Mouse (Mus musculus) limb, embryonic 12.5 days (tissue): ENCODE data around the gene Rbp1. TPM values are rescaled to one million over a fixed set of nuclear protein-coding genes. Genes with fewer than 3 reads are reported as not detected.

Experiments used
- ATAC-seq: fragments of 200-750 bp; cut with Nextera tagmentation; 2 replicates; pipeline ENCODE4 v1.8.0; 2017; ENCODE audit warnings: low read depth, moderate TSS enrichment; ENCODE audit not compliant: insufficient number of reproducible peaks, insufficient read depth, low FRiP score, low TSS enrichment
- H3K27ac ChIP-seq: fragments of 300-500 bp; sonication (generic); 2 replicates; pipeline ENCODE4 v1.5.1; 2016; ENCODE audit warnings: mild to moderate bottlenecking, moderate library complexity
- H3K27me3 ChIP-seq: fragments of 300-500 bp; sonication (generic); 2 replicates; pipeline ENCODE4 v1.6.1; 2016; ENCODE audit warnings: mild to moderate bottlenecking, moderate library complexity
- H3K36me3 ChIP-seq: fragments of 300-500 bp; sonication (generic); 2 replicates; pipeline ENCODE4 v1.6.1; 2016; ENCODE audit warnings: mild to moderate bottlenecking, moderate library complexity
- H3K4me1 ChIP-seq: fragments of 300-500 bp; sonication (generic); replicated peaks from 2 replicates; pipeline ENCODE4 v1.6.1; 2016
- H3K4me2 ChIP-seq: fragments of 300-500 bp; sonication (generic); 2 replicates; pipeline ENCODE4 v1.6.1; 2016; ENCODE audit warnings: mild to moderate bottlenecking, moderate library complexity
- H3K4me3 ChIP-seq: fragments of 300-500 bp; sonication (generic); replicated peaks from 2 replicates; pipeline ENCODE4 v1.5.1; 2016; ENCODE audit warnings: mild to moderate bottlenecking
- H3K9ac ChIP-seq: fragments of 300-500 bp; sonication (generic); replicated peaks from 2 replicates; pipeline ENCODE4 v1.6.1; 2016; ENCODE audit warnings: mild to moderate bottlenecking, moderate library complexity
- H3K9me3 ChIP-seq: fragments of 300-500 bp; sonication (generic); 2 replicates; pipeline ENCODE4 v1.6.1; 2016; ENCODE audit warnings: mild to moderate bottlenecking, moderate library complexity
- WGBS: fragments of 180-500 bp; shearing (Covaris S2); methylation state at CpG from one replicate; pipeline ENCODE4 v1.1.7; 2016; 5-methylcytosine and 5-hydroxymethylcytosine counted together
- polyA plus RNA-seq: library from polyadenylated mRNA; unstranded; fragments of >200 nt; fragmentation: Nextera tagmentation; extraction: Ambion mirVana; gene quantifications from 2 replicates; pipeline ENCODE4 v1.2.1, GENCODE M21; 2016

Rbp1 gene
- polyA plus RNA-seq, 1 experiment from 2014 or later, result 34.9 TPM

- peak; percentile 72 for ATAC-seq
- no peaks in the 10 kb centered on the region for H3K36me3 ChIP-seq
- H3K27ac ChIP-seq, result no peak overlapping the region
- H3K27me3 ChIP-seq, result peaks cover 9% of the 10 kb centered on the region; the same call in 1 of the 2 replicates
- H3K4me3 ChIP-seq, result peak overlapping the region; percentile 57
- peaks cover 32% of the 10 kb centered on the region for H3K4me1 ChIP-seq
- H3K9me3 ChIP-seq, result no peaks in the 10 kb centered on the region
- 1% methylated on average over 41 of the region's 42 CpGs for WGBS
- H3K4me2 ChIP-seq, result peak overlapping the region; percentile 73
- H3K9ac ChIP-seq, result peak overlapping the region; percentile 60
These were observed 2.0 kb downstream of the Rbp1 start for GRCm38 (mm10) chr9:98424725-98425210.

DNA sequence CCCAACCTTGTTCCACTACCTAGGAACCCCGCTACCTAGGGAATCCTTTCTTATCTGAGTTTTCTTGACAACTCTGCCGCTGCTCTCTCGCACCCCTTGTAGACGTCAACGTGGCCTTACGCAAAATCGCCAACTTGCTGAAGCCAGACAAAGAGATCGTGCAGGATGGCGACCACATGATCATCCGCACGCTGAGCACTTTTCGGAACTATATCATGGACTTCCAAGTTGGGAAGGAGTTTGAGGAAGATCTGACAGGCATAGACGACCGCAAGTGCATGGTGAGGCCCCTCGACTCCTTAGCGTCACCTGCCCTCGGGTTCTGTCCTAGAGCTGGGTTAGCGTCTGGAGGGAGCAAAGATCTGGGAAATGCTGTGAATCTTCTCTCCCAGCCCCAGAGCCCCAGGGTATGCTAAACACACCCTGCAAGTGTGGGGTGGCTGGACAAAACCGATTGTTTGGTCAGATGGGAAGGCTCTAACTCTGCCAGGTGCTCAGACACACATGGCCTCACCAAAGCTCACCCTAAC lies 2.7 kb downstream of the Rbp1 start:
- Histone ChIP-seq H3K4me1 (peaks cover 35% of the 10 kb centered on the region), H3K9ac (peak overlapping the region; percentile 60), H3K9me3 (no peaks in the 10 kb centered on the region), H3K4me3 (peak overlapping the region; percentile 57), H3K27me3 (peaks cover 9% of the 10 kb centered on the region; the same call in 1 of the 2 replicates), H3K4me2 (peak overlapping the region; percentile 73), H3K27ac (no peak overlapping the region), H3K36me3 (no peaks in the 10 kb centered on the region)
- ATAC-seq, result no peak
- WGBS, result 7% methylated on average over 19 of the region's 19 CpGs

GRCm38 (mm10) chr9:98427906-98428517 lies 5.3 kb downstream of the Rbp1 start:
- H3K9ac ChIP-seq, result no peak overlapping the region

DNA sequence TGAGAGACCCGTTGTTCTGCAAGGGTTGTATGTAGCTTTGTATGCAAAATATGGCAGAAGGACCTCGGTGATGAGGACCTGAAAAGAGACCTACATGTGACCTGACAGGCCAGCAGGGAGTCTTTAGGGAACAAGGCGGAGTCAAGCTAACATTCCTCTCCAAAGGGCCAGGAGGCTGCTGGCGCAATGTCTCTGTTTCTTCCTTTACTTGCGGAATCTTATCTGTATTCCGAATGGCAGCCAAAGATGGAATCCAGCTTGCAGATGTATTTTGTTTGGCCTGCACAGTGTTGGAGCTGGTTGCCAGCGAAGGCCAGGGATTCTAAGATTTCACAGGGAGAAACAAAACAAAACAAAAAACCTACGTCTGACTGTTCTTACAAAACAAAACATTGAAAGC lies 6.0 kb downstream of the Rbp1 start:
- H3K36me3 ChIP-seq, result no peaks in the 10 kb centered on the region
- H3K27ac ChIP-seq, result no peak overlapping the region
- H3K4me3 ChIP-seq, result no peak overlapping the region
- H3K9ac ChIP-seq, result no peak overlapping the region
- peaks cover 9% of the 10 kb centered on the region; the same call in 1 of the 2 replicates for H3K27me3 ChIP-seq
- no peak for ATAC-seq
- H3K9me3 ChIP-seq, result no peaks in the 10 kb centered on the region
- no peak overlapping the region for H3K4me2 ChIP-seq
- peaks cover 33% of the 10 kb centered on the region for H3K4me1 ChIP-seq
- 79% methylated on average over 8 of the region's 8 CpGs for WGBS

More at GRCm38 (mm10) chr9:98427906-98428517, 5.3 kb downstream of the Rbp1 start:
- no peak for ATAC-seq
- H3K27me3 ChIP-seq, result peaks cover 9% of the 10 kb centered on the region; the same call in 1 of the 2 replicates
- H3K27ac ChIP-seq, result no peak overlapping the region
- 79% methylated on average over 4 of the region's 4 CpGs for WGBS
- no peak overlapping the region for H3K4me3 ChIP-seq
- no peaks in the 10 kb centered on the region for H3K36me3 ChIP-seq
- no peaks in the 10 kb centered on the region for H3K9me3 ChIP-seq
- H3K4me2 ChIP-seq, result no peak overlapping the region
- H3K4me1 ChIP-seq, result peaks cover 36% of the 10 kb centered on the region

DNA sequence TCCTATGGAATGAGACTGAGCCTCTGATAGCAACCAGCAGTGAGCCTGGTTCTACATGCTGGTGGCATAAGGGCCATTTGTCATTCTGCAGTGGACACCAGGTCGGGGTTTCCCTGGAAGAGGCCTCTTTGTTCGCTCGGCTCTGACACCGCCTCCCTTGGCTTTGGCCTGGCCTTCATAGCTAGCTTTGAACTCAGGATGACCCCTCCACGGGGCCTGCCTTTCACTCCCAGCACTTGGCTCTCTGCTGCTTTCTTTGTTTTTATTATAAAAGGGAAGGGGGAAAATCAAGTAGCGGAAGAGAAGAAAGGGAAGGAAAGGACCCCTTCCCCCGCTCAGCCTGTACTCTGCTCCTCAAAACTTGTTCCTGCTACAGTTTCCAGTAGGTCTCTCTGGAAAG lies 7.0 kb downstream of the Rbp1 start:
- Histone ChIP-seq H3K4me2 (no peak overlapping the region), H3K4me1 (peaks cover 27% of the 10 kb centered on the region; the same call in 1 of the 2 replicates), H3K4me3 (no peak overlapping the region), H3K27me3 (peaks cover 9% of the 10 kb centered on the region; the same call in 1 of the 2 replicates), H3K27ac (peak overlapping the region; percentile 24; the same call in 1 of the 2 replicates), H3K36me3 (no peaks in the 10 kb centered on the region), H3K9me3 (no peaks in the 10 kb centered on the region), H3K9ac (no peak overlapping the region)
- no peak for ATAC-seq
- WGBS, result 34% methylated on average over 7 of the region's 7 CpGs

DNA sequence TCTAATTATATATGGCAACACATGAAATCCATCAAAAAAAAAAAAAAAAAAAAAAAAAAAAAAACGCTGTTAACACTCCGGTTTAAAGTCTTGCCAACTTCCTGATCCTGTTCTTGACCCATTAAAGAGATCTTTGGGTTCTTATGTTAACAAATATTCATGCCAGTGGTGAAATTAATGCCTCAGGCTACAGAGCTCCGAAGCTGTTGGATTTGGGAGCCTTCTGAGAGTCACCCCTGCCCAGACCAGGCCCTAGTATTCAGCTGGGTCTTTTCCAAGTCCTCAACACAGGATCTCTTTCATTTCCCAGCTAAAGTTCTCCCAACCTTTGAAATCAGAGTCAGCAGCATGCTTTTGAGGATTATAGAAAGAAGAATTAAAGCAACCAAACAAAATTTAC lies 7.8 kb downstream of the Rbp1 start:
- peaks cover 21% of the 10 kb centered on the region; the same call in 1 of the 2 replicates for H3K4me1 ChIP-seq
- H3K27ac ChIP-seq, result no peak overlapping the region
- 54% methylated on average over 3 of the region's 3 CpGs for WGBS
- no peak for ATAC-seq
- peaks cover 9% of the 10 kb centered on the region; the same call in 1 of the 2 replicates for H3K27me3 ChIP-seq
- H3K9me3 ChIP-seq, result no peaks in the 10 kb centered on the region
- no peak overlapping the region for H3K4me2 ChIP-seq
- H3K36me3 ChIP-seq, result no peaks in the 10 kb centered on the region
- H3K4me3 ChIP-seq, result no peak overlapping the region
- no peak overlapping the region for H3K9ac ChIP-seq

DNA sequence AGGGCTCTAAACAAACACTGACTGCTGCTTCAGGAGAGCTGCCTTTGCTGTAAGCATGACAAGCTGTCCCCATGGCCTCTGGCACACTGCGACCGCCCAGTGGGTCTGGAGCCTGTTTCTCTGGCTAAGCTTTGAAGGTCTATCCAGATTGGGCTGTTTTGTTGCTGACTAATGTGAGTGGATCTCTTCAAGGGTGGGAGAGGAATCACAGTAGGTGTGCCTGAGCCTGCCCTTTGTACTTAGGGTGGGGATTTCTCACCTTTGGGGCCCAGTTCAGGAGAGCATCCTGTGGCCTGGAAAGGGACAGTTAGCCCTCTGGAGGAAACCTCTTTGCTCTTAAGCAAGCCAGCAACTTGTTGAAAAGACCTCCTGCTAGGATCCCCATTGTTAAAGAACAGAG lies 10.3 kb downstream of the Rbp1 start:
- Histone ChIP-seq H3K4me2 (no peak overlapping the region), H3K9me3 (no peaks in the 10 kb centered on the region), H3K4me1 (peaks cover 14% of the 10 kb centered on the region; the same call in 1 of the 2 replicates), H3K27me3 (no peaks in the 10 kb centered on the region), H3K4me3 (no peak overlapping the region), H3K9ac (no peak overlapping the region), H3K27ac (no peak overlapping the region), H3K36me3 (no peaks in the 10 kb centered on the region)
- 58% methylated on average over 2 of the region's 2 CpGs for WGBS
- no peak for ATAC-seq

DNA sequence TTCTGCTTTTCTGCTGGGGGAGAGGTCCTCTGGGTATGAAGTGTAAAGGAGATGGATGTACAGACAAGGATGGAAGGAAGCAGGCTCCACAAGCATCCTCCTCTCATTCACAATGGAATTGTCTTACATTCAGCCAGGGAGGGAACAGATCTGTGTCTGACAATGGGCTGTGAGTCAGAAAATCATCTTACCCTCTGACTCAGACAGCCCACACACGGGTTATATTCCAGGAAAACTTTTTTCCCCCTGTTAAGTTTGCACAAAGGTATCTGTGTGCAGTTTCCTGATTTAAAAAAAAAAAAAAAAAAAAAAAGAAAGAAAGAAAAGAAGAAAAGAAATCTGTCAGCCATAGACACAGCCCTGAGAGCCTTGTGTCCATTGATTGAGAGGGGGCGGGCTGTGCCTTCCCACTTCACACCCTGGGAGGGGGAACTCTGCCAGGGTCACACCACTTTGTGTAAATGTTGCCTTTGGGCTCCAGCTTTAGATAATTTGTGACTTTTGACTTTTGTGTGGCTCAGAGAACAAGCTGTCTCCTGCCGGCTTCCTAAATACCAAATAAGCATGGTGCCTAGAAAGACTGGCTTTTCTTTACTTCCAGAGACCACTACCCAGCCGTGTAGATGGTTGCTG lies 11.3 kb downstream of the Rbp1 start:
- H3K36me3 ChIP-seq, result no peaks in the 10 kb centered on the region
- H3K4me3 ChIP-seq, result no peak overlapping the region
- H3K9ac ChIP-seq, result no peak overlapping the region
- ATAC-seq, result no peak
- H3K27ac ChIP-seq, result no peak overlapping the region
- no peaks in the 10 kb centered on the region for H3K9me3 ChIP-seq
- H3K4me2 ChIP-seq, result no peak overlapping the region
- WGBS, result 36% methylated on average over 4 of the region's 4 CpGs
- H3K27me3 ChIP-seq, result no peaks in the 10 kb centered on the region
- H3K4me1 ChIP-seq, result peaks cover 14% of the 10 kb centered on the region; the same call in 1 of the 2 replicates

DNA sequence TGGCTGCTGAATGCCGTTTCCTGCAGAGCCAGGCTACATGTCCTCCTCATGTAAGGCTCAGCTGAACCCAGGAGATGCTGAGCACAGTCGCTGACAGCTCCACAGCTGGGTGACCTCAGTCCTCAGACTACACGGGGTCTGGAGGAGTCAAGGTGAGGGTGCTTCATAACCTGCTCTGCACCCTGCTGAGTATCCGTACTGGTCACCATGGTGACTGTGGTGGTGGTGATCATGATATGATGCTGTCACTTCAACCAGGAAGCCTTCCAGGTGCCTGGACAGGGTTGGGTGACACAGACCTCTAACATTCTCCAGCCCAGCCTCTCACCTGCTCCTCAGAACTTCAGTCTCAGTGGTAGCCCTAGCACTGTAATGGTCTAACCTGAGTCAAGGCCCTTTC lies 15.1 kb downstream of the Rbp1 start:
- Histone ChIP-seq H3K27me3 (no peaks in the 10 kb centered on the region), H3K4me2 (no peak overlapping the region)
- WGBS, result 89% methylated on average over 4 of the region's 4 CpGs

DNA sequence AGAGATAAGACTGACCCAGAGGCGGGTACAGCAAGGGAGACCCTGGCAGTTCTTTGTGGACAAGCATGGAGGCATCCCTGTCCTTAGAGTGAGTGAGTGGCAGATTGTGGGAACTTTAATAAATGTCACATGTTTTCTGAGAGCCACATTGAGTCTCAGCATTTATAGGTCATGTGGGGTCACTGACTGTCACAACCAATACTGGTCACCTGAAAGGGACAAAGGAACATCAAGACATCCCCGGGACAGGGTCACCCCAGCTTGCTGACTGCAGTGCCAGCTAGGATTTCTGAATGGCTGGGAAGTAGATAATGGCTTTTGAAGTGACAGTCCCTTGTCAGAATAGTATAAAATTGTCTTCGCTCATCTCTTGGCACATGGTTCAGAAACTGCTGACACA lies 16.3 kb downstream of the Rbp1 start:
- Histone ChIP-seq H3K36me3 (no peaks in the 10 kb centered on the region), H3K4me2 (no peak overlapping the region), H3K4me1 (no peaks in the 10 kb centered on the region), H3K27me3 (no peaks in the 10 kb centered on the region), H3K27ac (no peak overlapping the region), H3K9me3 (no peaks in the 10 kb centered on the region), H3K9ac (no peak overlapping the region), H3K4me3 (no peak overlapping the region)
- ATAC-seq, result no peak
- 68% methylated on average over 3 of the region's 3 CpGs for WGBS

More for the DNA sequence above, 15.1 kb downstream of the Rbp1 start:
- H3K4me1 ChIP-seq, result no peaks in the 10 kb centered on the region
- H3K4me3 ChIP-seq, result no peak overlapping the region
- ATAC-seq, result 0 out of 2 replicates have a peak, but pooled peaks have one; percentile 26
- H3K36me3 ChIP-seq, result no peaks in the 10 kb centered on the region
- no peak overlapping the region for H3K9ac ChIP-seq
- H3K27ac ChIP-seq, result no peak overlapping the region
- no peaks in the 10 kb centered on the region for H3K9me3 ChIP-seq

DNA sequence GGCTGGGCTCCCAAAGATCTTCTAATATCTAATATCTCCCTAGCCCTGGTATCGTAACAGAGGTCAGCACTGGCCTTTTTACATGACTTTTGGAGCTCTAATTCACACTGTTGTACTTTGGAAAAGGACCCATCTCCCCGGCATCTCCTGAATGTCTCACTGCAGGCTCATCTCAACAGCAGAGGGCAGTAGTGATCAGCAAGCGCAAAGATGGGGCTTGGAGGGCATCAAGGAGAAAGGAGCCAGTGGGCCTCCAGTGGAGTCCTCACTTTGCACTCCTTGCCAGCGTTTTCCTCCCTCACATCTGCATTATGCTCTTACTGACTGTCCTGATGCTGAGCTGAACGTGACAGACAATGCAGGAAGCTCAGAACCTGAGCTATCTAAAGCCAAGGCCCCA lies 19.9 kb downstream of the Rbp1 start:
- Histone ChIP-seq H3K27me3 (no peaks in the 10 kb centered on the region), H3K9ac (no peak overlapping the region), H3K27ac (no peak overlapping the region), H3K9me3 (no peaks in the 10 kb centered on the region), H3K36me3 (peaks cover 21% of the 10 kb centered on the region), H3K4me2 (no peak overlapping the region), H3K4me3 (no peak overlapping the region), H3K4me1 (no peaks in the 10 kb centered on the region)
- ATAC-seq, result no peak
- WGBS, result 60% methylated on average over 5 of the region's 5 CpGs
